Mouse (Mus musculus): ENCODE data around the gene Klk1b9.

The Klk1b9 gene

GRCm38 (mm10) chr7:44015071-44015470, 39.2 kb downstream of the Klk1b9 start:
- Histone ChIP-seq H3K27me3 (ENCODE audit: insufficient read depth, low read length) (no peaks in the 10 kb centered on the region), H3K4me3 (replicated peaks; ENCODE audit: low read length) (no peak overlapping the region), H3K36me3 (ENCODE audit: insufficient read depth, low read length) (no peaks in the 10 kb centered on the region), H3K4me1 (replicated peaks; ENCODE audit: low read depth, low read length) (no peaks in the 10 kb centered on the region), H3K9me3 (ENCODE audit: low read length) (no peaks in the 10 kb centered on the region)
- TF ChIP-seq CTCF (conservative IDR thresholded peaks at IDR 0.05; ENCODE audit: low read length) (no peak), NANOG (IDR thresholded peaks at IDR 0.05; ENCODE audit: borderline replicate concordance, low read length) (no peak), POU5F1 (IDR thresholded peaks at IDR 0.05; ENCODE audit: borderline replicate concordance, low read length) (no peak)
